Mouse (Mus musculus) heart, adult 18-20 months (tissue): Measurements from ENCODE around the gene Slc4a1. TPM values are rescaled to one million over a fixed set of nuclear protein-coding genes. Genes with fewer than 3 reads are reported as not detected.
"Not testable (repeated sequence)": the region's sequence is repeated elsewhere in the genome, so short reads cannot be mapped to it uniquely, and the experiment has no call there.

Experiments used
- DNase-seq, 2 experiments: peaks; one replicate each; pipeline ENCODE4 v3.0.0; 2021 to 2022; ENCODE audit warnings: mixed read lengths in 1 of 2
- long read RNA-seq, 2 experiments: library from polyadenylated mRNA; stranded (forward); transcript quantifications; one replicate each; pipeline ENCODE4 v2.0.0; 2021
- total RNA-seq, 2 experiments: library from RNA; stranded (reverse); gene quantifications; 2 replicates each; pipeline ENCODE4 v1.2.3; 2021

The Slc4a1 gene
- 1 to 10 TPM; 1.4 to 2.3 TPM for total RNA-seq
- long read RNA-seq, experiment 1 = 0 reads
- long read RNA-seq, experiment 2 = 0 reads

GRCm38 (mm10) chr11:102366103-102366502 lies at the start of gene Slc4a1:
Gene Slc4a1, minus strand, starts transcription at chr11:102366203.
- not testable (repeated sequence) for DNase-seq

GRCm38 (mm10) chr11:102415034-102415802 lies 49.2 kb upstream of the Slc4a1 start:
- no peak for DNase-seq

- DNase-seq = no peak
These were observed 47.1 kb upstream of the Slc4a1 start for GRCm38 (mm10) chr11:102413059-102413458.

- peak; percentile 92 to 96 for DNase-seq
These were observed 45.7 kb upstream of the Slc4a1 start for GRCm38 (mm10) chr11:102411704-102412103.

GRCm38 (mm10) chr11:102411061-102411460 lies 45.1 kb upstream of the Slc4a1 start:
- no peak for DNase-seq

- not testable (repeated sequence) for DNase-seq
These were observed 44.3 kb upstream of the Slc4a1 start for GRCm38 (mm10) chr11:102410345-102410744.

- no peak for DNase-seq
These were observed 43.9 kb upstream of the Slc4a1 start for GRCm38 (mm10) chr11:102409795-102410330.

GRCm38 (mm10) chr11:102408888-102409794 lies 43.1 kb upstream of the Slc4a1 start:
- DNase-seq = no peak

GRCm38 (mm10) chr11:102408344-102408876 lies 42.4 kb upstream of the Slc4a1 start:
- peak; percentile 99 for DNase-seq

- no peak for DNase-seq
These were observed 41.8 kb upstream of the Slc4a1 start, which contains the start of gene Slc25a39 for GRCm38 (mm10) chr11:102407834-102408215. Gene Slc25a39, minus strand, starts transcription at chr11:102407946.

GRCm38 (mm10) chr11:102406900-102407833 lies 41.2 kb upstream of the Slc4a1 start:
- DNase-seq = peak; percentile 92 to 95

- no peak for DNase-seq
These were observed 40.4 kb upstream of the Slc4a1 start for GRCm38 (mm10) chr11:102406401-102406800.

GRCm38 (mm10) chr11:102405544-102406285 lies 39.7 kb upstream of the Slc4a1 start:
- DNase-seq = no peak

- DNase-seq = no peak
These were observed 38.4 kb upstream of the Slc4a1 start for GRCm38 (mm10) chr11:102404161-102405010.

- no peak for DNase-seq
These were observed 37.7 kb upstream of the Slc4a1 start for GRCm38 (mm10) chr11:102403657-102404056.

- no peak for DNase-seq
These were observed 36.0 kb upstream of the Slc4a1 start for GRCm38 (mm10) chr11:102401898-102402500.

- no peak for DNase-seq
These were observed 34.6 kb upstream of the Slc4a1 start for GRCm38 (mm10) chr11:102400513-102401084.

- DNase-seq = no peak
These were observed 33.6 kb upstream of the Slc4a1 start for GRCm38 (mm10) chr11:102399610-102400072.
